Mouse (Mus musculus) retina, postnatal 7 days (tissue): ENCODE results near the gene Ccl12.

Source experiments
- DNase-seq: peaks from one replicate; pipeline ENCODE4 v3.0.0-alpha.2; 2012; ENCODE audit warnings: low read depth, low spot score

Gene Ccl12

DNA sequence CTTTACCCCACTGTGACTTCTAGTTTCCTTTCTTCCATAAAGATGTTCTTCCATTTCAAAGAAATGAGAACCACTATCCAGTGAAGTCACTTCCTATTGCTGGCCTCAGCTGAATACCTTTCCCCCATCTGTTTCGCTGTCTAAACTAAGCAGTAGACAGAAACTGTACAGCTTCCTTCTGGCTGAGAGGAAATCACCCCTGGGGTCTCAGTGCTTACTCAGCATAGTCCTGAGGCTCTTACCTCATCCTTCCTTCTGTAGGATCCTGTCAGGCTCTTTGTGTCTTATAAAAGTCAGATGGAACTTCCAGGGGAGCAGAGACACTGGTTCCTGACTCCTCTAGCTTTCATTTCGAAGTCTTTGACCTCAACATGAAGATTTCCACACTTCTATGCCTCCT lies at the start of gene Ccl12:
Gene Ccl12 (plus strand): TSS at position 317 of the 400 bp plus-strand sequence.
- DNase-seq: no peak

DNA sequence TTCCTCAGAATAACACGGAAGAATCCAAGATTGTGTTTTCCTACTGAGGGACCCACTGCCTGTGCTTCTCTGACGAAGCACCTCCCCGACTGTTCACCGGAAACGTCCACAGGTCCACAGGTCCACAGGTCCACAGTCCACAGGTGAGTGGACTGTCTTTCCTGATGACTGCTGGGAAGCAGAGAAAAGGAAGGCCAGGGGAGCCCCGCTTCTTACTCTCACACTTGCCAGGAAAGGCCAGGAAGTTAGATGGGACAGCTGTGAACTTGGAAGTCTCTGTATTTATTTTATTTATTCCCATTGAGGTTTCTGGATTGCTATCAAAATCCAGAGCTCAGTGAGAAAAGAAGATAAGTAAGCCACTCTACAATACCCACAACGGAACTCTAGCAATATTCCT lies 47.8 kb upstream of the Ccl12 start:
- no peak for DNase-seq

DNA sequence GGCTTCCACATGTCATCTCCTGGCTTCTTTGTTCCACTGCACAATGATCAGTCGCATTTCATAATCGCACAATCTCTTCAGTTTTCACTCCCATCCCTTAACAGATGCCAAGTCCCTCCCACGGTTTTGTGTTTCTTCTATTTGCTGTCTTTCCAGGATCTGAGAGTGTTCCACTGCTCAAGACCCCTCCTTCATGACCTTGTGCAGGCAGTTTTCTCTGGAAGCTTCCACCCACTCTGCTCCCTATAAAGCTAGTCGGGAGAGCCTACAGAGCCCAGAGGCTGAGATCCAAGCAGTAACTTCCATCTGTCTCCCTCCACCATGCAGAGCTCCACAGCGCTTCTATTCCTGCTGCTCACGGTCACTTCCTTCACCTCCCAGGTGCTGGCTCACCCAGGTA lies 44.0 kb upstream of the Ccl12 start, which contains the start of gene Ccl11:
Gene Ccl11 (plus strand): TSS at position 178 of the 400 bp plus-strand sequence.
- no peak for DNase-seq

GRCm38 (mm10) chr11:82062226-82062625 lies 39.4 kb upstream of the Ccl12 start:
- DNase-seq: no peak

GRCm38 (mm10) chr11:82063454-82063853 lies 38.2 kb upstream of the Ccl12 start:
- DNase-seq: no peak

DNA sequence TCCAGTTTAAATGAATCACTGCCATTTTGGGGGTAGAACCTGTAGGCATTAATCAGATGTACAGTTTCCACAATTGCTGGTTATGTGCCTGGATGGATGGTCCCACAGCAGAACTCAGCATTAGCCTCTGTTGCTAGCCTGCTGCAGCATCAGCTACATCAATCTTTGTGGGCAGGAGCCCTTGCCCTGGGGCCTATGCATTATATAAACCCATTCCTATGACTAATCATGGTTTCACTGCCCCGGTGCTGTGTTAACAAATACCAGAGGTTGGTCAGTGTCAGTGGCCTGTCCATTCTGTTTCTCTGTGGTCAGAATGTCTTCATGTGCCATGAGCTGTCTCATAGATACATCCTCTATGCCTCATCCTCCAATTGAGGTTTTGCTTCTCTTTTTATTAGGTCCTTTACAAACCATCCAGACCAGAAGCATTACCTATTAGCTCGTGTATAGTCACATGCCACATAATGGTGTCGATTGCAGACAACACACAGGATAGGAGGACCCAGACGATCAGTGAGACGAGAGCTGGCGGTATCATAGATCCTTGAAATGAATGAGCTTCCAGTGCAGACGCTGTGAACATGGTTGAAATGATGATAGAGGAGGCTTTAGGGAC lies 34.6 kb upstream of the Ccl12 start:
- DNase-seq: no peak

- DNase-seq: no peak
These were observed 30.6 kb upstream of the Ccl12 start for GRCm38 (mm10) chr11:82071076-82071475.

DNA sequence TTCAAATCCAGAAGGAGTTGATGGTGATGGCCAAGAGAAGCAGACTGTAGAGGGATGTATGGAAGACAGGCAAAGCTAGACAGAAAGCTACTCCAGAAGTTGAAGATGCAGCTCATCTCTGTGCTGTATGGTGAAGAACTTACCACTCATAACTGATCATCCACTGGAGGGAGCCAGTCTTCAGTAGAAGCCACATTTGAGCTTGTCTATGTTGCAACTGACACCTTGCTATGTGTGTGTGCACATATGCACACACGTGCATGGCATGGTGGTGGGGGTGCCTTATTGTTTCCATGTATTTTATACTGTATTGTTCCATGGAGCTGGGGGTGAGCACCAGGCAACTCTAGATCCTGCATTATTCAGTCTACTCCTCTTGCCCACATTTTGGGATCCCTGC lies 29.3 kb upstream of the Ccl12 start:
- DNase-seq: no peak

- DNase-seq: no peak
These were observed 28.7 kb upstream of the Ccl12 start for GRCm38 (mm10) chr11:82072984-82073383.

- DNase-seq: no peak
These were observed 28.0 kb upstream of the Ccl12 start for GRCm38 (mm10) chr11:82073686-82074085.

DNA sequence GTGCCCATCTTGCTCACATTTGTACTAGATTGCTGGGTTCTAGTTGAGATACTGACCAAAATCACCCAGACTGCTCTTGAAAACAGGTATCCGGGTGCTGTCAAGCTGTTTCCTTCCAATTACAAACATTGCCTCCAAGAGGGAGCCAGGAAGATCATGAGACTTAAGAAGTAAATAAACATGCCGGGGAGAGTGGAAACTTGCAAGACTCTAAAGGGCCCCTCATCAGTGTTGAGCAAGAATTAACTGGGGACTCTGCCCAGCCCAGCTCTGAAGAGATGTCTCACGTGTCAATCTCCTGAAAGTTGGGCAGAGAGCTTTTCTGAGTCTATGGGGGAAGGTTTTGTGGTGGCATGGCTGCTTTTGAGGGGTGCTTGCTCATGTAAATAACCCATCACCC lies 24.6 kb upstream of the Ccl12 start:
- DNase-seq: no peak

DNA sequence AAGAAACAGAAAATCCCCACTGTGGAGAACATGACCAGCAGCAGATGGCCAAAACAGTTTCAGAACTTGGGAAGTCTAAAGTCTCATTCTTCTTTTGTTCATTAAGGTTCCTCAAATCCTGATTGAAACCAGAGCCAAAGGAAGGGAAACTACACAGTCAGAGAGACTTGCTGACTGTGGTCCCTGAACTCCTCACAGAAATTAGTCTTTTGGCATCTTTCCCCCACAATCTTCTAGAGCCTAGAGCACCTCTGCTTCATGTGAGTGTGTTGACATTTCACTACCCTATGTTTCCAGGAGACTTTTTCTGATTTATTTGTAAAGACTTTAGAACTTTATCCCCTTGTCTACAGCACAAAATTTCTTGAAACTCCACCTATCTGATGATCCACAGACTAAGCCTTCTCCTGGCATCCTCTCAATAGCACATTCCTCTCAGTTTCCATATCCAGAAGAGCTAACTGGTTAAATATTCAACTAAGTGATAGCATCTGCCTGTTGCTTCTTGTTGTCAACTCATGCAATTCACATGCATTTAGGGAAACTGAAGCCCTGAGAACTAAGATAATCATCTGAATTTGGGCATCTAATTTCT lies 23.4 kb upstream of the Ccl12 start:
- DNase-seq: no peak

DNA sequence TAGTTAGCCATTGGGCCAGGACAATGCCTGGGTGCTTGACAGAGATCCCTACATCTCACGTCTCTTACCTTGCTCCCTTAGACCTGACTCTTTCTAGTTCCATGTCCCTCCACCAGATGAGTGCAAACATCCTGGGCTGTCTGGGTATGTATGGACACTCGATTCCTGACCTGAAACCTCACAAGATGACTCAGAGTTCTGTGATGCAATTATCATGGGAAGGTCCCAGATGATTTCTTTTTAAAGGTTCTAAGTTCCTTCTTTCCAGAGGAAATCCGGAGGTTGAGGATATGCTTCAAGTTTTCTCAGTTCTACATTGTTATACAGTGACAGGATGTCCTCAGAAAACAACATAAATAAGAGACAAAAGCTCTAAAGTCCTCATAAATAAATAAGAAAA lies 20.8 kb upstream of the Ccl12 start:
- DNase-seq: no peak

DNA sequence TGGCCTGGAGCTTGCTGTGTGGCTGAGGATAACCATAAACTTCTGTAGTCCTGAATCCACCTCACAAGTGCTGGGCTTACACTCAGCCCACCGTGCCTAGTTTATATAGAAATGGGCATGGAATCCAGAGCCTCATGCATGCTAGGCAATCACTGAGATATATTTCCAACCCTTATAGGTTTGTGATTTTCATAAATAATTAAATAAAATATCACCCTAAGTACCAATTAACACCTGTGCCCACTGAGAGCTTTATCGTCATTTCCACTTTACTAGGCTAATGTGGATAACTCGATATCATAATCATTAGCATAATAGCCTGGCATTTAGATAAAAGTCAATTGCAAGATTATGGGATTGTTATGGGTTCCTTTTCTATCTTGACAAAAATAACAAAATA lies 17.3 kb upstream of the Ccl12 start:
- no peak for DNase-seq

DNA sequence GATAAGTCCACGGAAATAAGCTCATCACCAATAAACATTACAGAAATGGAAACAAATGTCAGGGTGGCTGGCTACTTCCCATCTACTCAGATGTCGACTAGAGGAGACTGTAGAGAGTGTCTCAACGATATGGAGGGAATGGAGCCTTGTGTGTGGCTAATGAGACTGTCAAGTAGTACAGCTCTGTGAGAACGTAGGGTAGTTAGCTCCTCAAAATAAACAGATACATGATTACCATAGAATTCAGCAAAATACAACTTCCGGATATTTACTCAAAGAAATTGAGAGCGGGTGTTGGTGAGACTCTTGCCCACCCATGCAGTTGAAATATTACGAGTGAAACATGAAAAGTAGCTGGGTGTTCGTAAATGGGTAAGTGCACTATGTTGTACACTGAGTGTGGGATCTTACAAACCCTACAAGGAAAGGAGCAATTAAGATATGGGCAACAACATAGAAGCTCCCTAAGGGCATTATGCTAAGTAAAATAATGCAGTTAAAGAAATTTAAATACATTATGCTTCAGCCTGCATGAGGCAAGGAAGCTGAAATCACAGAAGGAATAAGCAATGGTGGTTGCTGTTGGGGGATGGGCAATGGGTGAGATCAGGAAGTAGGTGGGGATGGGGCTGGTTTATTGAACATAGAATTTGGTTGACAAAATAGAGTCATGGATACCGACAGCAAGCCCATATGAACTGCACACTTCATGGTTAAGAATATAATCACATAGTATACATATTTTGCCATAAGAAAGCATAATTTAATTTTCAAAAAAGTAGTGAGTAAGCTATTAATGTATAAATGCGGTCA lies 1.9 kb upstream of the Ccl12 start:
- DNase-seq: no peak

- DNase-seq: no peak
These were observed 558 bp upstream of the Ccl12 start for GRCm38 (mm10) chr11:82101087-82101486.

DNA sequence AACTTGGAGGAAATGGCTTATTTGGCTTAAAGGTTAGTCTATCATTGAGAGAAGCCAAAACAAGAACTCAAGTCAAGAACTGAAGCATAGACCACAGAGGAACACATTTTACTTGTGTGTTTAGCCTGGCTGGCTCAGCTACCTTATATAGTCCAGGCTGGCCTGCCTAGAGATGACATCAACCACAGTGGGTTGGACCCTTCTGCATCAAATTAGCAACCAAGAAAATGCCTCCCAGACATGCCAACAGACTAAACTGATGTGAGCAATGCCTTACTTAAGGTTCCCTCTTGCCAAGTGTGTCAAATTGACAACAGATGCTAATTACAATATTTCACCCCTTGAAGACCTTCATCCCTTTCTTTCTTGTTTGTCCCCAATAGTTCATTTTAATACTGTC lies 8.0 kb downstream of the Ccl12 start:
- DNase-seq: no peak

GRCm38 (mm10) chr11:82110372-82111248 lies 9.0 kb downstream of the Ccl12 start:
- DNase-seq: no peak

DNA sequence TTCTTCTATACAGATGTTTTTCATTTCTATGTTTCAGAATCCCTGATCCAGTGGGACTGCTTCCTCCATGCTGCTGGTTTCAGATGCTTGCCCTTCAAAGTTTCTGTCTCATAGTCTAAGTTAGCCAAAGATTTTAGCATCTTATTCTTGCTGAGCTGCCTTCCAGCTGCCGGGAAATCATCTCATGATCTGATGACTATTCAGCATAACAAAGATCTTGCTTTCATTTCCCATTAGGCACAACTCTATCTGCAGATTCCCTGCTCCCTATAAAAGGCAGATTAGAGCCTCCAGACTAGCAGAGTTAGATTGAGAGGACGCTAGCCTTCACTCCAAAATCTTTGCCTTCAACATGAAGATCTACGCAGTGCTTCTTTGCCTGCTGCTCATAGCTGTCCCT lies 13.2 kb downstream of the Ccl12 start, which contains the start of gene Ccl8:
Gene Ccl8 (plus strand): TSS at position 301 of the 400 bp plus-strand sequence.
- no peak for DNase-seq

- DNase-seq: no peak
These were observed 14.4 kb downstream of the Ccl12 start for GRCm38 (mm10) chr11:82116041-82116440.

DNA sequence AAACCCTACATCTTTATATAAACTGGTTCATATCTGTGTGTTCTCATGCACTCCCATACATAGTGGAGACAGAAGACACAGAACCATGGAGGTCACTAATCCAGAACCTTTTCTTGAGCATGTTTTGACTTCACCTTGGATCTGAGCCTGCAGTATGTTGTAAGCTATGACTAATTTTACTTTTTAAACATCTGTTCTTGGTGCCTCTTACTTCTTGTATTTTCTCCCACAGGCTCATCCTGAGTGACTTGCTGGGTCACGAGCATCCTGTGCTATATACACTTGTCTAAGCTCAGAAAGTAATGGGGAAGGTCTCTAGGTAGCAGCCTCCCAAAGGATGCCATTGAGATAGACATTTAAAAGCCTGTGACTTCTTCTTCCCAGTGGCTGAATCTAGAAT lies 31.3 kb downstream of the Ccl12 start:
- DNase-seq: no peak

DNA sequence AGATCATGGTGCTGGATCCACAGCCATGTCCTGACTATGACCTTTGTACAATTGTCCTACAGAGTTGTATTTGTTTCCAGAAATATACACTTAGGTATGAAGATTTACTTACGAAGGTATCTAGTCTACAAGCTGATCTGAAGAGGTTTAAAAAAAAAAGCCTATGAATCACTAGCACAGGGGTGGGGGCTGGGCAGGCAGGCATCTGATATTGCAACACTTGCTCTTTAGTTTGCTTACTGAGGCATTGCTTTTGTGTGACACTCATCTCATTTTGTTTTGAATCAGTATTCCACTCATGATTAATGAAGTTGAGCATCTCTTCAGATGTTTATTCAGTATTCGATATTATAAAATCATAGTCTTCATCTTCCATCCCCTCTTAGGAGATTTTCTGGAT lies 34.6 kb downstream of the Ccl12 start:
- DNase-seq: no peak
